Mouse (Mus musculus): Measurements from ENCODE around the gene Ascc3.
A peak's percentile ranks its signal among the peaks of the same experiment; 100 is the strongest.

Gene Ascc3

GRCm38 (mm10) chr10:50592355-50593293, at the start of gene Ascc3:
Ascc3 (plus strand) TSS chr10:50592669.
- DNase-seq (ENCODE audit: low spot score in 2 of 2), result peak; percentile 81 to 84

DNA sequence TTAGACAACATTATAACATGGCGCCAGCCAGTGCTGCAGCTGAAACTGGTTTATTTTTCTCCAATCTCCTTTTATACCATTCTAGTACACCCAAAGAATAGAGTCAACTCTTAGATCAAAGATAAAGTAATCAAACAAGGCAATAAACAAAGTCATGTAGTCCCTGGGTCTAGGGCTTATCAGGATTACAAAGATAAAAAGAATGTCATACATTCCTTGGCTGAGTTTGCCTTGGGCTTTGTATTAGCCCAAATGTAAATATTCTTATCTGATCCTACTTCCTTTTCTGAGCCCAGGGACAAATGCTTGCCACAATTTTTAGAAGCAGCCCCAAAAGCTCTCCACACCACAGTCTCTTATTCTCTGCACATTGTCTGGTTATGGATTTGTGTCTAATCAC, 7.7 kb upstream of the Ascc3 start:
- DNase-seq (ENCODE audit: low spot score in 2 of 2), result no peak

- no peak for DNase-seq (ENCODE audit: low spot score in 2 of 2)
Observed at GRCm38 (mm10) chr10:50586556-50586955, 5.9 kb upstream of the Ascc3 start.

GRCm38 (mm10) chr10:50593371-50593770, 902 bp downstream of the Ascc3 start:
- no peak for DNase-seq (ENCODE audit: low spot score in 2 of 2)

- no peak for DNase-seq (ENCODE audit: low spot score in 2 of 2)
Observed at GRCm38 (mm10) chr10:50595340-50595739, 2.9 kb downstream of the Ascc3 start.

- no peak for DNase-seq (ENCODE audit: low spot score in 2 of 2)
Observed at GRCm38 (mm10) chr10:50604919-50605318, 12.4 kb downstream of the Ascc3 start.

- DNase-seq (ENCODE audit: low spot score in 2 of 2), result no peak
Observed at GRCm38 (mm10) chr10:50613840-50614239, 21.4 kb downstream of the Ascc3 start.

GRCm38 (mm10) chr10:50625874-50626273, 33.4 kb downstream of the Ascc3 start:
- DNase-seq (ENCODE audit: low spot score in 2 of 2), result no peak

GRCm38 (mm10) chr10:50639607-50640006, 47.1 kb downstream of the Ascc3 start:
- DNase-seq (ENCODE audit: low spot score in 2 of 2), result no peak

GRCm38 (mm10) chr10:50650612-50651011, 58.1 kb downstream of the Ascc3 start:
- no peak for DNase-seq (ENCODE audit: low spot score in 2 of 2)

GRCm38 (mm10) chr10:50653551-50653950, 61.1 kb downstream of the Ascc3 start:
- DNase-seq (ENCODE audit: low spot score in 2 of 2), result no peak

- DNase-seq (ENCODE audit: low spot score in 2 of 2), result no peak
Observed at GRCm38 (mm10) chr10:50657352-50657751, 64.9 kb downstream of the Ascc3 start.

GRCm38 (mm10) chr10:50671517-50671916, 79.0 kb downstream of the Ascc3 start:
- DNase-seq (ENCODE audit: low spot score in 2 of 2), result no peak

DNA sequence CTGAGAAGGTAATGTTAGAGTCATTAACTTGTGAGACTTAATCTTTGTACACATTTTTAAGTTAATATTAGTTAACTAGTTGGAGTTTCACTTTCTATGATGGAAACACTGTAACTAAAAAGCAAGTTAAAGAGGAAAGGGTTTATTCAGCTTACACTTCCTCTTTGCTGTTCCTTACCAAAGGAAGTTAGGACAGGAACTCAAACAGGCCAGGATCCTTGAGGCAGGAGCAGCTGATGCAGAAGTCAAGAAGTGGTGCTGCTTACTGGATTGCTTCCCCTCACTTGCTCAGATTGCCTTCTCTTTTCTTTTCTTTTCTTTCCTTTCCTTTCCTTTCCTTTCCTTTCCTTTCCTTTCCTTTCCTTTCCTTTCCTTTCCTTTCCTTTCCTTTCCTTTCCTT, 97.9 kb downstream of the Ascc3 start:
- DNase-seq (ENCODE audit: low spot score in 2 of 2), result no peak

DNA sequence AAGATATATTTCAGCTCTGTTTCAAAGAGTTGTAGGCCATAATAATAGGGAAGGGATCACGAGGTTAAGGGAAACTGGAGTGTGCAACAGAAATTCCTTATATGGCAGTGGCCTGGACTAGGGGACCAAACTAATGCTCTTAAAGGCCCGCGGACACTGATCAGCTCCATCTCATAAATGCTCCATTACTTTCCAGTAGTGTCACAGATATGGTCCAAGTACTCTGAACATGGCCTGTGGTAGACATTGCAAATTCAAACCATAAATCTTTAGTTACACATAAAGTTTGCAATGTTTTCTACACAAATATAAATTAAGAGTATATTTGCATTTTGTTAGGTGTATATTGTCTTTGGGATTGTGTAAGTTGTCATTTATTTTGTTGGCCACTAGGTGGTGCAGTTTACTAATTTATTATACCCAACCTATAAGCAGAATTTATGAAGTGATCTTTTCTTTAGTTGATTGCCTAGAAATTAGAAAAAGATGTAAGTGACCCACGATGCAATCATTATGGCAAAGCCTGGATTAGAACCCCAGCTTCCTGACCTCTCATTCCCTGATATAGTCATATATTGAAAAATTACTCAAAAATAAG, 106.5 kb downstream of the Ascc3 start:
- no peak for DNase-seq (ENCODE audit: low spot score in 2 of 2)

DNA sequence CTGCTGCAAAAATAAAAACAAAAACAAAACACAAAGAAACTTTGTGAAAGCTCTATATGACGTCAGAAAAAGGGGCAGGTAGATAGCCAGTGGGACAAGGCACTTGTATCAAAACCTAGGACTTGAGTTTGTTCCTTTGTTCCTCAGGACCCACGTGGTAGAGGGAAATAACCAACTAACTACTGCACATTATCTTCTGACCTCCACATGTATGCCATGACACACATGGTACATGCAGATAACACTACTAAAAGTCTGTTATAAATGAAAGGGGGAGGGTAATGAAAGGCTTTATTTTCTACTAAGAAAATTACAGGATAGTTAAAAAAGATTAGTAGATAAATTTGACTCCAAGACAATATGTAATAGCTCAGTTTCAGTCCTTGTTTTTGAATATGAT, 109.3 kb downstream of the Ascc3 start:
- DNase-seq (ENCODE audit: low spot score in 2 of 2), result no peak

DNA sequence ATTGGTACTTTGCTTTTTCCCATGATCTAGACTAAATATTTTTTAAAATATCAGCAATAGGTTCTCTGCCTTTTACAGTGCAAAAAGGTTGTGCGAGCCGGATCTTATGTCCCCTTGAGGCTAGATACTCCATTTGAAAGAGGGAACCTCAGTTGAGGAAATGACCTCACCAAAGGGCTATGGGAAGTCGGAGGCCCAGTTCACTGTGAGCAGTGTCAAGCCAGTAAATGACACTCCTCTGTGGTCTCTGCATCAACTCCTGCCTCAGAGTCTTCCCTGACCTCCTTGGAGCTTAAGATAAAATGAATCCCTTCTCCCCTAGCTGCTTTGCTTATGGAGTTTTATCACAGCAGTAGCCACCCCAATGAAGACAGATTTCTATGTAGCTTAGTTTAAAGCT, 109.9 kb downstream of the Ascc3 start:
- DNase-seq (ENCODE audit: low spot score in 2 of 2), result no peak

- peak in 1 of 2 experiments; percentile 16 for DNase-seq (ENCODE audit: low spot score in 2 of 2)
Observed at GRCm38 (mm10) chr10:50704202-50704601, 111.7 kb downstream of the Ascc3 start.

GRCm38 (mm10) chr10:50704898-50705297, 112.4 kb downstream of the Ascc3 start:
- DNase-seq (ENCODE audit: low spot score in 2 of 2), result no peak

DNA sequence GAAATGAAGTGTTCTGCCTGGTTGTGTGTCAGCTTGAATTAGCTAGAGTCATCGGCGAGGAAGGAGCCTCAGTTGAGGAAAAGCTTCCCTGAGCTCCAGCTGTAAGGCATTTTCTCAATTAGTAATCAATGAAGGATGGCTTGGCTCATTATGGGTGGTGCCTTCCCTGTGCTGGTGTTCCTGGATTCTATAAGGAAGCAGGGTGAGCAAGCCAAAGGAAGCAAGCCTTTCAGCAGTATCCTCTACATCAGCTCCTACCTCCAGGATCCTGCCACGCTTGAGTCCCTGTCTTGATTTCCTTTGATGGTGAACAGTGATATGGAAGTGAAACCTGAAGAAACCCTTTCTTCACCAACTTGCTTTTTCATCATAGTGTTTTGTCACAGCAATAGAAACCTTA, 118.8 kb downstream of the Ascc3 start:
- no peak for DNase-seq (ENCODE audit: low spot score in 2 of 2)

- no peak for DNase-seq (ENCODE audit: low spot score in 2 of 2)
Observed at GRCm38 (mm10) chr10:50711765-50712164, 119.3 kb downstream of the Ascc3 start.

- no peak for DNase-seq (ENCODE audit: low spot score in 2 of 2)
Observed at GRCm38 (mm10) chr10:50733459-50733858, 141.0 kb downstream of the Ascc3 start.

- DNase-seq (ENCODE audit: low spot score in 2 of 2), result no peak
Observed at GRCm38 (mm10) chr10:50762069-50762468, 169.6 kb downstream of the Ascc3 start.
